Mouse (Mus musculus) thymus, adult 2 months (tissue): ENCODE measurements around the gene Pafah2. TPM values are rescaled to one million over a fixed set of nuclear protein-coding genes. Genes with fewer than 3 reads are reported as not detected.

Experiments
- DNase-seq: peaks from one replicate; pipeline ENCODE4 v3.0.0; 2021
- H3K27ac ChIP-seq: fragments of 200-500 bp; 2 replicates; pipeline ENCODE4 v1.5.1; 2012; ENCODE audit warnings: low read length, control low read depth; ENCODE audit not compliant: control insufficient read depth, insufficient read depth
- H3K27me3 ChIP-seq: fragments of 200-500 bp; 2 replicates; pipeline ENCODE4 v1.6.1; 2012; ENCODE audit warnings: mild to moderate bottlenecking, low read length, moderate library complexity, mixed read lengths; ENCODE audit not compliant: control insufficient read depth, insufficient read depth
- H3K36me3 ChIP-seq: fragments of 200-500 bp; 2 replicates; pipeline ENCODE4 v1.6.1; 2012; ENCODE audit warnings: mild to moderate bottlenecking, low read length, moderate library complexity; ENCODE audit not compliant: control insufficient read depth, insufficient read depth
- H3K4me1 ChIP-seq: fragments of 200-500 bp; replicated peaks from 2 replicates; pipeline ENCODE4 v1.6.1; 2012; ENCODE audit warnings: low read length; ENCODE audit not compliant: control insufficient read depth, insufficient read depth
- H3K4me3 ChIP-seq: fragments of 200-500 bp; 2 replicates; pipeline ENCODE4 v1.5.1; 2012; ENCODE audit warnings: mild to moderate bottlenecking, low read length, control low read depth, moderate library complexity; ENCODE audit not compliant: control insufficient read depth, insufficient read depth
- CTCF ChIP-seq: fragments of 200-500 bp; IDR thresholded peaks from 2 replicates; pipeline ENCODE4 v1.5.1; 2012; ENCODE audit warnings: mild to moderate bottlenecking, control low read depth, low read length, moderate library complexity, borderline replicate concordance; ENCODE audit not compliant: control insufficient read depth, poor library complexity, insufficient read depth; ENCODE audit errors: extremely low read depth
- POLR2A ChIP-seq: fragments of 200-500 bp; IDR thresholded peaks from 2 replicates; pipeline ENCODE4 v1.6.1; 2012; ENCODE audit warnings: mild to moderate bottlenecking, low read length, control low read depth, moderate library complexity; ENCODE audit not compliant: control insufficient read depth, poor library complexity, insufficient read depth; ENCODE audit errors: extremely low read depth
- WGBS: fragments of 180-500 bp; shearing (Covaris S2); methylation state at CpG from one replicate; pipeline ENCODE4 v1.1.7; 2018; 5-methylcytosine and 5-hydroxymethylcytosine counted together
- polyA plus RNA-seq: library from polyadenylated mRNA; depleted of rRNA; stranded (reverse); fragments of >200 nt; gene quantifications from 2 replicates; pipeline ENCODE4 v1.2.3, GENCODE M21; 2012

Pafah2 gene
- polyA plus RNA-seq, 1 experiment: 12.2 TPM

DNA sequence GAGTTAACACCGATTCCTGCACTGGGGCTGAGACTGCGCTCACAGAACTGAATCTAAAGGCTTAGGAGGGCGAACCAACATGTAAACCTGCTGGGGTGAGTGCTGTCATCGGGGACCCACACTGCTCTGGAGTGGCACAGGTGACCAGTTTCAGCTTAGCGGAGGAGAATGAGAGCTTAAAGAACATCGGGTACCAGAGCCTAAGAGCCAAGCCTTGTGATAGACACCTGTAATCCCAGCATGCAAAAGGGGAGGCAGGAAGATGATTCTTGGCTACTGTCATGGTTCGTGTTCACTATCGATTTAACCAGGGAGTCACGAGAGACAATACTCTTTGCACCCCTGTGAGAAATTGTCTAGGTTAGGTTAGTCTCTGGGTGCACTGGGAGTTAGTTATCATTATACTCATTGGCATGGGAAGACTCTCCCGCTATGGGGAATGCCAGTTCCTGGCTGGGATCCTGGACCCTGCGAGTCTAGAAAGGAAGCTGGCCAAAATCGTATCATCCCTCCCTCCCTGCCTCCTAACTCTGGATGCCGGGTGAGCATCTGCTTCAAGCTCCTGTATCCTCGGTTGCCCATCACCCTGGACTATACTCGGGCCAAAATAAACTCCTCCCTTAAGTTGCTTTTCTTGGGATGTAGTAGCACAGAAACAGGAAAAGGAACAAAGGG lies 36.7 kb downstream of the Pafah2 start:
- WGBS: 94% methylated on average over 15 of the region's 15 CpGs
- Histone ChIP-seq H3K27me3 (no peaks in the 10 kb centered on the region), H3K4me1 (peaks cover 4% of the 10 kb centered on the region; the same call in 1 of the 2 replicates), H3K27ac (no peak overlapping the region), H3K4me3 (no peak overlapping the region), H3K36me3 (no peaks in the 10 kb centered on the region)
- DNase-seq: no peak
- TF ChIP-seq POLR2A (no peak), CTCF (no peak)

DNA sequence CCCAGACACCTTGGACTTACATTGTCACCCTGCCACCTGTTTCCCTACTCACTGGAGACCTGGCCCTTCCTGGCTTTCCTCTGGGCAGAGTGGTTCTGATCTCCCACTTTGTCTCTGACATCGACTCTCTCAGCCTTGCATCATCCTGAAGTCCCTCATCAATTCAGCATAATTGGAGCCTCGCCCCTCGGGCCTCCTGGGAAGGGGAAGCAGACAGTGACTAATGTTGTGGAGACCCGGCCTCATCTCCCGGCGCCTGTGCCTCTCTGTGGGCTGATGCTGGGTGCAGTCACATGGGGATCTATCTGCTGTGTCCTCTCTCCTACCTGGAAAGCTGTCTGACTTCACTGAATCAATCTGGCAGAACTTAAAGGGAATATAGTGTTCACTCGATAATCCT lies 40.1 kb downstream of the Pafah2 start:
- TF ChIP-seq CTCF: no peak
- TF ChIP-seq POLR2A: no peak
- no peaks in the 10 kb centered on the region for H3K36me3 ChIP-seq
- no peak overlapping the region for H3K27ac ChIP-seq
- H3K4me3 ChIP-seq: no peak overlapping the region
- peaks cover 4% of the 10 kb centered on the region; the same call in 1 of the 2 replicates for H3K4me1 ChIP-seq
- 84% methylated on average over 7 of the region's 7 CpGs for WGBS
- H3K27me3 ChIP-seq: no peaks in the 10 kb centered on the region
- DNase-seq: no peak

DNA sequence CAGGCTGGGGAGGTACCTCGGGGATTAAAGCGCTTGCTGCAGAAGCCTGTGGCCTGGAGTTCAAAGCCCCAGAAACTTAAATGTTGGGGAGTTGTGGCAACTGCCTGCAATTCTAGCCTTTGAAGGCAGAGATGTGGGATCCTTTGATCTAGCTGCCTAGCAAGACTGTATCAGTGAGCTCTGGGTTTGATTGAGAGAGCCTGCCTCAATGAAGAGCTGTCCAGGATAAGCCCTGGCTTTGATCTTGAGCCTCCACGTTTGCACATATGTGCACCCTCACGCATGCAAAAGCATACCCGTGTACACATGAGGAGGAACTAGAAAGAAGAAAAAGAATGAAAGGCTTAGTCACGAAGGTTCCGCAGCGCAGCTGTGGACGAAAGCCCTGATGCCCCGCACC lies 40.5 kb downstream of the Pafah2 start:
- H3K4me1 ChIP-seq: peaks cover 4% of the 10 kb centered on the region; the same call in 1 of the 2 replicates
- H3K36me3 ChIP-seq: no peaks in the 10 kb centered on the region
- DNase-seq: peak; percentile 42
- no peak for TF ChIP-seq CTCF
- no peak for TF ChIP-seq POLR2A
- no peak overlapping the region for H3K4me3 ChIP-seq
- H3K27me3 ChIP-seq: no peaks in the 10 kb centered on the region
- H3K27ac ChIP-seq: no peak overlapping the region
- 52% methylated on average over 10 of the region's 10 CpGs for WGBS

DNA sequence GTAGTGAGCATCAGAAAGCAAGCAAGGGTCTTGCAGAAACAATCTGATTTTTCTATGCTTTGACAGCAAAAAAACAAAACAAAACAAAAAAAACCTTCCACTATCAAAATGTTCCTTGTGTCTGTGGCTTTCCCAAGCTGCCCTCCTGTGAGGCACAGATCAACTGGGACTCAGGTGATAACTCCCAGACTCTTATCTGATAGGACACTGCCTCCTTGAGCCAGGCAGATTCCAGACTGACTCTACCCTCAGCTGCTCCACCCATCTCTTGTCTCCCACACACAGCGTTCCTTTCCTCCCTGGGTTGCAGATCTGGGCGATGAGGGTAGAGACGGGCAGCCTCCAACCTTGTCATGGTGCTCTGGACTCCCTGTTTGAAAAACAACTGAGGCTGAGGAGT lies 43.0 kb downstream of the Pafah2 start:
- 87% methylated on average over 3 of the region's 3 CpGs for WGBS
- no peak for DNase-seq
- Histone ChIP-seq H3K36me3 (no peaks in the 10 kb centered on the region), H3K27me3 (no peaks in the 10 kb centered on the region), H3K4me3 (no peak overlapping the region), H3K4me1 (peaks cover 4% of the 10 kb centered on the region; the same call in 1 of the 2 replicates), H3K27ac (no peak overlapping the region)
- TF ChIP-seq POLR2A (no peak), CTCF (no peak)

DNA sequence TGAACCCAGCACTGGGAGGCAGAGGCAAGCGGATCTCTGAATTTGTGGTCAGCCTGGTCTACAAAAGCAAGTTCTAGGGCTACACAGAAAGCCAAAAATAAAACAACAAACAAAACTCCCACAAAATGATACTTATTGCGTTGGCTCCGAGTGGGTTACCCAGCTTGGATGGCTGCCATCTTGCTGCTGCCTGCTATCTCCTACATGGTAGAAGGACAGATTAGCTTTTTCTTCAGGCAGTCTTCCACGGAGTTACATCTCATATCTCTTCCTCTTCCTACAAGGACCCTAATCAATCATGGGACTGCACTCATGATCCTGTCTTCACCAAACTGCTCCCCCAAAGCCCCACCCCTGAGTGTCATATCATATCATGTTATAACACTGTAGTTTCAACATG lies 43.8 kb downstream of the Pafah2 start:
- DNase-seq: no peak
- TF ChIP-seq POLR2A (no peak), CTCF (no peak)
- Histone ChIP-seq H3K27ac (no peak overlapping the region), H3K4me3 (no peak overlapping the region), H3K27me3 (no peaks in the 10 kb centered on the region), H3K4me1 (peaks cover 4% of the 10 kb centered on the region; the same call in 1 of the 2 replicates), H3K36me3 (no peaks in the 10 kb centered on the region)
- WGBS: 95% methylated on average over 4 of the region's 4 CpGs

DNA sequence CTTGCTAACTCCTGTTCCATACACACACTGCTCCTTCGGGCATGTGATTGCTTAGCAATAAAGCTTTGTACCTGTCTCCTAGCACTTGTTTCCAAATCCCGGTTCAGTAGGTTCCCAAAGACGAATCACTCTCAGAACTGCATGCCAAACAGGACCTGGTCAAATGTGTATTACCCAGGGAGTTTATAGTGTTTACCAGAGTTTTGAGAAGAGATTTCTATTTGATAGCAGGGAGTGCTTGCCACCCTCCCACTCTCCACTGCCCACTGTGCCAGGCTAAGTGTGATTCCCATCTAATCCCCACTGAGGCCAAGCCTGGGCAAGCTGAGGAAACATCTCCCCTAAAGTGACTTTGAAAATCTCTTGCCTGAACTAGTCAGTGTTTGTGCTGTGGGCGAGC lies 46.1 kb downstream of the Pafah2 start:
- TF ChIP-seq POLR2A (no peak), CTCF (no peak)
- 95% methylated on average over 4 of the region's 4 CpGs for WGBS
- Histone ChIP-seq H3K36me3 (no peaks in the 10 kb centered on the region), H3K4me3 (no peak overlapping the region), H3K27ac (no peak overlapping the region), H3K4me1 (peaks cover 14% of the 10 kb centered on the region), H3K27me3 (no peaks in the 10 kb centered on the region)
- no peak for DNase-seq

DNA sequence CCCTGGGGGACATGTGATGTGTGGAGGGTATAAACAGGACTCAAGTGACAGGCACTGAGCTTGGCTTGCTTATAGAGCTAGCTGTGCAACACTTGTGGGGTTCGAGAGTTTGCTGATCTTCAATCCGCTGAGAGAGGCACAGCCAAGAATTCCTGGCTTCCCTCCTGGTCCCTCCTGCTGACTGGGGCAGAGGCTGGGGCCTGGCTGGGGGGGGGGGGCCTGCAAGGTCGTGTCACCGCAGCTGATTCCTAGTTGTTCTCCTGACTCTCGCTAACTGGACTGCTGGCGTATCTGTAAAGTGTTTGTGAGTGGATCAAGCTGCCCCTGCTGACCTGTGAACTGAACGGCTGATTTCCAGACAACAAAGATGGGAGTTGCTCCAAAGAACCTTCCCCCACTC lies 47.5 kb downstream of the Pafah2 start:
- Histone ChIP-seq H3K4me1 (peaks cover 26% of the 10 kb centered on the region), H3K36me3 (no peaks in the 10 kb centered on the region), H3K27me3 (no peaks in the 10 kb centered on the region), H3K4me3 (no peak overlapping the region), H3K27ac (no peak overlapping the region)
- TF ChIP-seq POLR2A (no peak), CTCF (no peak)
- DNase-seq: no peak
- 92% methylated on average over 7 of the region's 7 CpGs for WGBS

DNA sequence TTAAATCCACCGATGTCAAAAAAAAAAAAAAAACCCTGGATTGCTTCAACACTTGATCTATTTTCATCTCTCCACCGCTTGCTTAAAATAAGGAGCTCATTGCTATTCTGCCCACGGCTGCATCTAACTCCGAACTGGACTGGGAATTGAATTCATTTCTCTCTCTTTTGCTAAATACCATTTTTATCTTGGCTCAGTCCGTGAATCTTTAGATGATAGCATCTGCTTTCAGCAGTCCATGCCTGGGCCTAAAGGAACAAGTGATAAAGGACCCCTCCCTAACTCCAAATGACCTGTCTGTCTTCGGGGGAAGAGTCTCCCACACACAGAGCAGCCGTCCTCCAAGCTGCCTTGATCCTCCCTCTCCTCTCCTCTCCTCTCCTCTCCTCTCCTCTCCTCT lies 48.8 kb downstream of the Pafah2 start:
- TF ChIP-seq CTCF (no peak), POLR2A (no peak)
- WGBS: 86% methylated on average over 7 of the region's 7 CpGs
- Histone ChIP-seq H3K27me3 (no peaks in the 10 kb centered on the region), H3K27ac (no peak overlapping the region), H3K36me3 (no peaks in the 10 kb centered on the region), H3K4me3 (no peak overlapping the region), H3K4me1 (peaks cover 30% of the 10 kb centered on the region)
- DNase-seq: no peak
